In the genomic region with DNA sequence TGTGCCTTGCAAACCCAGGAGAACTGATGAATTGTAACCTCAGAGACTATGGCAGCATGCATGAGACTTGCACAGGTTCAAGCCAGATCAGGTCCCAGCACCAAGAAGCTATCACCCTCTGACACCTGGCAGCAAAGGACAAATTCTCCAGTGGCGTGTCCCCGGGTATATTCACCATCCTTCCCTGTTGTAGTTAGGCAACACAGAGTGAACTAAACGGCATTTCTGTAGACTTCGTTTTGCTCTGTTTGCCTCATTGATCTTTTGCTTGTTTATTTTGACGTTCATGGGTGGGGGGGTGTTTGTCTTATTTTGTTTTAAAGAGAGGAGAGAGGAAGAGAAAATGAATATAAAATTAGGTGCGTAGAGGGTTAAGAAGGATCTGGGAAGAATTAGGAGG, we compare ENCODE assay signal across 16 mouse cellular contexts.
"Had no signal": no experiment of that assay in that cellular context is flagged by ENCODE, and none has a peak within 500 bp of the region (broad histone marks: within the 10 kb centered on the region; RNA-seq: fewer than 3 reads in every experiment).

No protein-coding gene starts in this region.

- H3K4me1 ChIP-seq: neural tube, embryonic 13.5 days; neural tube, embryonic 15.5 days; stomach, embryonic 15.5 days had no signal

- H3K9me3 ChIP-seq: neural tube, embryonic 13.5 days; neural tube, embryonic 15.5 days; stomach, embryonic 15.5 days had no signal

- H3K27me3 ChIP-seq: neural tube, embryonic 13.5 days; neural tube, embryonic 15.5 days; stomach, embryonic 15.5 days had no signal

- H3K9ac ChIP-seq: neural tube, embryonic 13.5 days; neural tube, embryonic 15.5 days; stomach, embryonic 15.5 days had no signal

- H3K27ac ChIP-seq: neural tube, embryonic 13.5 days; neural tube, embryonic 15.5 days; stomach, embryonic 15.5 days; stomach, postnatal 0 days had no signal

- H3K4me2 ChIP-seq: neural tube, embryonic 13.5 days; neural tube, embryonic 15.5 days; stomach, embryonic 15.5 days had no signal

- DNase-seq: retina, postnatal 1 day; right cerebral cortex, adult 18-20 months; right cerebral cortex, postnatal 14 days; right cerebral cortex, postnatal 25 days; right cerebral cortex, postnatal 4 days; spleen, adult 18-20 months; thymus, adult 18-20 months; thymus, adult 2 months; thymus, postnatal 14 days; thymus, postnatal 25 days; thymus, postnatal 36 days; thymus, postnatal 4 days had no signal

- H3K4me3 ChIP-seq: neural tube, embryonic 13.5 days; neural tube, embryonic 15.5 days; stomach, embryonic 15.5 days had no signal
